Mouse (Mus musculus) kidney, adult 2 months (tissue): Measurements from ENCODE around the gene Slc44a4.

Experiments
- CTCF ChIP-seq: fragments of 200-500 bp; conservative IDR thresholded peaks from 2 replicates; pipeline ENCODE4 v1.5.1; 2011; ENCODE audit warnings: low read depth, mild to moderate bottlenecking, control low read depth, low read length, moderate library complexity, mixed read lengths; ENCODE audit not compliant: insufficient read depth, insufficient read length
- POLR2A ChIP-seq: fragments of 200-500 bp; IDR thresholded peaks from one replicate; pipeline ENCODE4 v1.6.1; 2011; ENCODE audit warnings: low read depth, low read length, control low read depth

DNA sequence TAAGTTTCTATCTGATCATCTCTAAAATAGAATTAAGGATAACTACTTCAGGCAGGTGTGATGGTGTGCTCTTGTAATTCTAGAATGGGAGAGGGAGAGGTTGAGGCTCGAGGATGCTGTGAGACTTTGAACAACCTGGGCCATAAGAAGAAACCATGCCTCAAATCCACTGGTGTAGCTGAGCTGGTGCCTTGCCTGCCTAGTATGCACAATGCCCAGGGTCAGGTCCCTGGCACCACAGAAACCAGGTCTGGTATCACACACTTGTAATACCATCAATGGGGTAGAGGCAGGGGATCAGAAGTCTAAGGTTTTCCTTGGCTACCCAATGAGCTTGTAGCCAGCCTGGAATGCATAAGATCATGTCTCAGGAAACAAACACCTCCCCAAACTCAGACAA is 48.6 kb downstream of the Slc44a4 start:
- TF ChIP-seq POLR2A (no peak), CTCF (no peak)
